Mouse (Mus musculus): ENCODE results near the gene Gm6020.

DNA sequence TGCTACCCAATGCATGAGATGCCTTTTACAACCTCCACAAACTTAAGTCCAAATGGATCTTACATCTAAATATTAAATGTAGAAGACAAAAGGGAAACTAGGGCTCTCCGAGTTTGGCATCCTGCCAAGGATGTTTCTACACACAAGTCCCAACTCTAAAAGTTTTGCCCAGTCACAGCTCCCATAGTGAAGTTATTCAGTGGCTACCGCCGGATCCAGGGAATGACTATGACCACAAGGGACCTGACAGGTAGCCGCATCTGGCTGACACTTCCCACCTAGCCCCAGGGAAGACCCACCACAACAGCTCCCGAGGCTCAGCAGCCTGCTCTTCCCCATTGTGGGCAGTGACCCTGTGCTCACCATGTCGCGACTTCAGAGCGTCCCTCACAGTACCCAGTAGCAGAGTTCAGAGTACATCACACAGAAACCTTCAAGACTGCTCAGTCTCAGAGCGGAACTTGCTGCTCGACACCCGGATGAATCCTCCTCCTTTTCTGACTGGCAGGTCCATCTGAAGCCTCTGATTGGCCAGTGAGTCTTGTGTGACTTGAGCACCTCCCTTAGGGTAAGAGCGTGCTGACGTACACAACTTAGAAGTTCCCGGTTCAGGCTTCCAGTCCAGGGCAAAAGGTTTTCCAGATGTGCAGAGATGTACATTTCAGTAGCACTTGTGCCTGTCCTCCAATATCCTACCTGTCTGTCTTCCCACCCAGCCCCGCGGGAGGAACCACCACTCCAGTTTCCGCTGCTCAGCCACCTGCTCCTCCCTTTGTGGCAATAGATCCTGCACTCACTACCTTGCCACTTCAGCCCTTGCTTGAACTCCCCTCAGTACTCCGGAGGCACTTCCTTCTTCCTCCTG, 43.1 kb upstream of the Gm6020 start, which contains the start of gene Zfp950:
- TF ChIP-seq CTCF (conservative IDR thresholded peaks at IDR 0.05; ENCODE audit: insufficient read depth, insufficient read length, low read depth, low read length) (no peak), POLR2A (IDR thresholded peaks at IDR 0.05; ENCODE audit: low read depth, low read length) (no peak)
